Mouse (Mus musculus) hindbrain, embryonic 14.5 days (tissue): Measurements from ENCODE around the gene Bhlhb9. TPM values are rescaled to one million over a fixed set of nuclear protein-coding genes. Genes with fewer than 3 reads are reported as not detected.

Source experiments
- microRNA counts: library from miRNA; unstranded; fragments of <30 nt; microRNA quantifications from one replicate; lab custom pipeline; 2016
- microRNA-seq: library from miRNA; unstranded; fragments of <30 nt; microRNA quantifications from one replicate; pipeline ENCODE4, GENCODE M21; 2016
- polyA plus RNA-seq: library from polyadenylated mRNA; unstranded; fragments of >200 nt; fragmentation: Nextera tagmentation; extraction: Ambion mirVana; gene quantifications from 2 replicates; pipeline ENCODE4 v1.2.1, GENCODE M21; 2014

Bhlhb9 gene
- polyA plus RNA-seq, 1 experiment from 2014 or later = 116 TPM

MicroRNA genes within 50 kb of the gene (microRNA counts, 519-probe panel; counts per million panel counts)
- microRNA mmu-miR-1970 (lab: Ali Mortazavi, UCI) = not detected

Small RNA genes lying within 50 kb of the gene (microRNA-seq; reads per million reads assigned to microRNA genes)
- gene Mir1970 = not detected

Other genes with a start within 250 kb of the Bhlhb9 start
- gene Nxf7, start 198.8 kb upstream of the Bhlhb9 start, polyA plus RNA-seq = not detected in 2 replicates
- not detected in 2 replicates for gene Prame, start 169.9 kb upstream of the Bhlhb9 start, polyA plus RNA-seq
- gene Tcp11x2, start 103.8 kb upstream of the Bhlhb9 start, polyA plus RNA-seq = not detected in 2 replicates
- not detected in 2 replicates for gene Tmsb15a, start 72.3 kb upstream of the Bhlhb9 start, polyA plus RNA-seq
- 8.9 and 10.5 TPM in 2 replicates for gene Armcx5, start 54.9 kb upstream of the Bhlhb9 start, polyA plus RNA-seq
- gene Gprasp1, start 54.9 kb upstream of the Bhlhb9 start, polyA plus RNA-seq = 241 and 290 TPM in 2 replicates
- 182 and 225 TPM in 2 replicates for gene Gprasp2, start 41.4 kb downstream of the Bhlhb9 start, polyA plus RNA-seq
- 271 and 297 TPM in 2 replicates for gene Arxes2, start 196.2 kb downstream of the Bhlhb9 start, polyA plus RNA-seq
- 140 and 149 TPM in 2 replicates for gene Arxes1, start 235.8 kb downstream of the Bhlhb9 start, polyA plus RNA-seq